19 mouse cellular contexts compared by ENCODE assay signal in the genomic region with DNA sequence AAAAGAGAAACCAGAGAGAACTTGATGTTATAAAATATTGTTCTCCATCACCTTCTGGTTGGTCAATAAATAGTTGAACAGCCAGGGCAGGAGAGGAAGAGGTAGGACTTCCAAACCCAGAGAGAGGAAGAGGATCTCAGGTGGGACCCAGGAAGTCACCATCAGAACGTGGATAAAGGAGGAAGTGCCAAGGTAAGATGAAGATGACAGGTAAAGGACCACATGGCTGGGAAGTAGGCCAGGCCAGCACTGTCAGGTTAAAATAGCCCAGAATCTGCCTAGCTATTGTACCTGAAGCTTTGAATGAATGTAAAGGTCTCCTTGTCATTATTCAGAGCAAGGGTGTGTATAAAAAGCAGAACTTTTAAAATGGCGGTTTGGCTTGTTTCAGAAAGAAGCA. TPM values are rescaled to one million over a fixed set of nuclear protein-coding genes. Genes with fewer than 3 reads are reported as not detected.
DNase-seq lines count a peak whose midpoint lies in the region; ATAC-seq lines count a peak whose summit lies in the region.
"Had no signal": no experiment of that assay in that cellular context is flagged by ENCODE, and none has a peak within 500 bp of the region (broad histone marks: within the 10 kb centered on the region; RNA-seq: fewer than 3 reads in every experiment).

No protein-coding gene starts in this region.

- no peak overlapping the region for H3K27ac ChIP-seq in intestine, embryonic 14.5 days (ENCODE audit: low read depth)
- H3K27ac ChIP-seq in intestine, embryonic 15.5 days: no peak overlapping the region
- no peak overlapping the region for H3K27ac ChIP-seq in midbrain, embryonic 14.5 days (replicated peaks; ENCODE audit: low read depth, low read length)
- H3K27ac ChIP-seq: embryonic facial prominence, embryonic 10.5 days; forebrain, embryonic 10.5 days; gastrocnemius, adult 2 months; heart, embryonic 13.5 days; hindbrain, embryonic 10.5 days; hindbrain, embryonic 14.5 days had no signal

- no peak overlapping the region for H3K4me3 ChIP-seq in intestine, embryonic 14.5 days (ENCODE audit: low read depth, low read length)
- no peak overlapping the region for H3K4me3 ChIP-seq in intestine, embryonic 15.5 days (replicated peaks)
- H3K4me3 ChIP-seq in midbrain, embryonic 14.5 days (replicated peaks; ENCODE audit: low read depth, low read length): no peak overlapping the region
- H3K4me3 ChIP-seq: embryonic facial prominence, embryonic 10.5 days; erythroblast, embryonic 14.5 days; forebrain, embryonic 10.5 days; gastrocnemius, adult 2 months; heart, embryonic 13.5 days; hindbrain, embryonic 10.5 days had no signal

- H3K4me1 ChIP-seq in intestine, embryonic 14.5 days (replicated peaks; ENCODE audit: control insufficient read depth, insufficient read depth, low read length): no peaks in the 10 kb centered on the region
- no peaks in the 10 kb centered on the region for H3K4me1 ChIP-seq in intestine, embryonic 15.5 days (replicated peaks)
- no peaks in the 10 kb centered on the region for H3K4me1 ChIP-seq in midbrain, embryonic 14.5 days (ENCODE audit: control insufficient read depth, insufficient read depth, low read length)
- H3K4me1 ChIP-seq: embryonic facial prominence, embryonic 10.5 days; heart, embryonic 13.5 days had no signal

- 87% methylated on average over 2 of the region's 2 CpGs for WGBS in intestine, embryonic 14.5 days
- 82% methylated on average over 2 of the region's 2 CpGs for WGBS in intestine, embryonic 15.5 days
- 88% methylated on average over 2 of the region's 2 CpGs for WGBS in midbrain, embryonic 14.5 days

- H3K4me2 ChIP-seq in intestine, embryonic 14.5 days (ENCODE audit: low read length): no peak overlapping the region
- no peak overlapping the region for H3K4me2 ChIP-seq in intestine, embryonic 15.5 days (replicated peaks)
- H3K4me2 ChIP-seq in midbrain, embryonic 14.5 days (ENCODE audit: low read length): no peak overlapping the region
- H3K4me2 ChIP-seq: heart, embryonic 13.5 days; hindbrain, embryonic 14.5 days had no signal

- no peaks in the 10 kb centered on the region for H3K9me3 ChIP-seq in intestine, embryonic 14.5 days (ENCODE audit: control insufficient read depth, low read length)
- no peaks in the 10 kb centered on the region for H3K9me3 ChIP-seq in intestine, embryonic 15.5 days
- no peaks in the 10 kb centered on the region for H3K9me3 ChIP-seq in midbrain, embryonic 14.5 days (ENCODE audit: control insufficient read depth, low read length)
- H3K9me3 ChIP-seq: embryonic facial prominence, embryonic 10.5 days; forebrain, embryonic 10.5 days; heart, embryonic 13.5 days; hindbrain, embryonic 10.5 days had no signal

- H3K9ac ChIP-seq in intestine, embryonic 14.5 days (ENCODE audit: low read length): no peak overlapping the region
- no peak overlapping the region for H3K9ac ChIP-seq in intestine, embryonic 15.5 days
- no peak overlapping the region for H3K9ac ChIP-seq in midbrain, embryonic 14.5 days (replicated peaks; ENCODE audit: low read length)
- H3K9ac ChIP-seq: heart, embryonic 13.5 days; hindbrain, embryonic 14.5 days had no signal

- no peak for ATAC-seq in intestine, embryonic 14.5 days (replicated peaks; ENCODE audit: low FRiP score, low TSS enrichment, low read depth)
- no peak for ATAC-seq in intestine, embryonic 15.5 days
- ATAC-seq in midbrain, embryonic 14.5 days (ENCODE audit: low FRiP score, low TSS enrichment): no peak
- ATAC-seq: forebrain, embryonic 14.5 days had no signal

- peak; percentile 35 for DNase-seq in heart, adult 11 months
- DNase-seq in heart, adult 8-10 months (ENCODE audit: low spot score): no peak
- DNase-seq in intestine, embryonic 14.5 days (ENCODE audit: low spot score): peak; percentile 2
- peak; percentile 0 for DNase-seq in urinary bladder, postnatal 25 days (ENCODE audit: low spot score)
- DNase-seq in urinary bladder, postnatal 14 days (ENCODE audit: low spot score): no peak
- no peak for DNase-seq in midbrain, embryonic 14.5 days
- DNase-seq: adrenal gland, postnatal 14 days; cerebellum, adult 11-12 months; cerebellum, adult 9-10 months; gastrocnemius, adult 2 months; gastrocnemius, postnatal 25 days had no signal

- peaks cover 11% of the 10 kb centered on the region; the same call in 1 of the 2 replicates for H3K36me3 ChIP-seq in intestine, embryonic 14.5 days (ENCODE audit: control insufficient read depth, insufficient read depth, low read length)
- 0 out of 2 replicates have a peak, but pooled peaks cover 7% of the 10 kb centered on the region for H3K36me3 ChIP-seq in intestine, embryonic 15.5 days
- H3K36me3 ChIP-seq in midbrain, embryonic 14.5 days (ENCODE audit: control insufficient read depth, insufficient read depth, low read length): no peaks in the 10 kb centered on the region

- no peaks in the 10 kb centered on the region for H3K27me3 ChIP-seq in intestine, embryonic 14.5 days (replicated peaks; ENCODE audit: control insufficient read depth, insufficient read depth, low read length)
- H3K27me3 ChIP-seq in intestine, embryonic 15.5 days (replicated peaks): no peaks in the 10 kb centered on the region
- no peaks in the 10 kb centered on the region for H3K27me3 ChIP-seq in midbrain, embryonic 14.5 days (ENCODE audit: control insufficient read depth, insufficient read depth, low read length)

RNA-seq across cellular contexts. Expression of gene Nup62, which starts 7.0 kb away (rescaled TPM):
- total RNA-seq in heart, adult 8-10 months (2022): 10 to 100 TPM; 18.7 to 32.3 (median 24.4) TPM
- 65.8 and 68.8 TPM in 2 replicates for polyA plus RNA-seq in intestine, embryonic 14.5 days (2014; fragmentation: Nextera tagmentation; extraction: Ambion mirVana)
- polyA plus RNA-seq in intestine, embryonic 15.5 days (2015; fragmentation: Nextera tagmentation; extraction: Ambion mirVana): 87.4 and 89.2 TPM in 2 replicates
- polyA plus RNA-seq in midbrain, embryonic 14.5 days (2014; fragmentation: Nextera tagmentation; extraction: Ambion mirVana): 29.1 and 35.2 TPM in 2 replicates

RNA-seq across cellular contexts. Expression of gene Il4i1, which starts 7.3 kb away (rescaled TPM):
- total RNA-seq in heart, adult 8-10 months (2022): 1 to 10 TPM in 2 of 4 experiments, under 1 TPM in 2; 0.35 to 1.2 (median 0.88) TPM
- 2.0 TPM in 2 replicates for polyA plus RNA-seq in intestine, embryonic 14.5 days (2014; fragmentation: Nextera tagmentation; extraction: Ambion mirVana)
- polyA plus RNA-seq in intestine, embryonic 15.5 days (2015; fragmentation: Nextera tagmentation; extraction: Ambion mirVana): 0.78 and 1.5 TPM in 2 replicates
- 0.97 and 1.4 TPM in 2 replicates for polyA plus RNA-seq in midbrain, embryonic 14.5 days (2014; fragmentation: Nextera tagmentation; extraction: Ambion mirVana)

RNA-seq across cellular contexts. Expression of gene Atf5, which starts 7.5 kb away (rescaled TPM):
- 10 to 100 TPM; 55.1 to 71.1 (median 64.7) TPM for total RNA-seq in heart, adult 8-10 months (2022)
- 2.4 and 3.0 TPM in 2 replicates for polyA plus RNA-seq in intestine, embryonic 14.5 days (2014; fragmentation: Nextera tagmentation; extraction: Ambion mirVana)
- 6.2 and 6.6 TPM in 2 replicates for polyA plus RNA-seq in intestine, embryonic 15.5 days (2015; fragmentation: Nextera tagmentation; extraction: Ambion mirVana)
- polyA plus RNA-seq in midbrain, embryonic 14.5 days (2014; fragmentation: Nextera tagmentation; extraction: Ambion mirVana): 2.2 and 2.8 TPM in 2 replicates

RNA-seq across cellular contexts. Expression of gene Akt1s1, which starts 39.9 kb away (rescaled TPM):
- 10 to 100 TPM; 64.3 to 76.2 (median 70.5) TPM for total RNA-seq in heart, adult 8-10 months (2022)
- 63.7 and 68.0 TPM in 2 replicates for polyA plus RNA-seq in intestine, embryonic 14.5 days (2014; fragmentation: Nextera tagmentation; extraction: Ambion mirVana)
- polyA plus RNA-seq in intestine, embryonic 15.5 days (2015; fragmentation: Nextera tagmentation; extraction: Ambion mirVana): 112 and 116 TPM in 2 replicates
- polyA plus RNA-seq in midbrain, embryonic 14.5 days (2014; fragmentation: Nextera tagmentation; extraction: Ambion mirVana): 61.9 and 63.7 TPM in 2 replicates

RNA-seq across cellular contexts. Expression of gene Tbc1d17, which starts 40.0 kb away (rescaled TPM):
- 10 to 100 TPM; 40.7 to 59.5 (median 51.5) TPM for total RNA-seq in heart, adult 8-10 months (2022)
- 72.4 and 74.8 TPM in 2 replicates for polyA plus RNA-seq in intestine, embryonic 14.5 days (2014; fragmentation: Nextera tagmentation; extraction: Ambion mirVana)
- 71.0 and 71.3 TPM in 2 replicates for polyA plus RNA-seq in intestine, embryonic 15.5 days (2015; fragmentation: Nextera tagmentation; extraction: Ambion mirVana)
- 107 and 122 TPM in 2 replicates for polyA plus RNA-seq in midbrain, embryonic 14.5 days (2014; fragmentation: Nextera tagmentation; extraction: Ambion mirVana)

Comparison
In these comparisons a context has a peak if more than half of its experiments do, and no peak if none do; other contexts are left out.
1. DNase-seq: peak in heart, adult 11 months (single experiment), intestine, embryonic 14.5 days (single experiment) and urinary bladder, postnatal 25 days (single experiment); none in heart, adult 8-10 months (single experiment), urinary bladder, postnatal 14 days (single experiment) and midbrain, embryonic 14.5 days (single experiment).